Mouse (Mus musculus) C2C12 (cell line): Measurements from ENCODE around the gene Sec24b.

Source experiments
- CEBPB ChIP-seq: IDR thresholded peaks from one replicate; pipeline ENCODE4 v1.6.1; 2011; ENCODE audit warnings: low read depth, mild to moderate bottlenecking, control low read depth, moderate library complexity
- CTCF ChIP-seq: IDR thresholded peaks from one replicate; pipeline ENCODE4 v1.5.1; 2011; ENCODE audit not compliant: control insufficient read depth, insufficient read depth, insufficient read length
- FOSL1 ChIP-seq: IDR thresholded peaks from one replicate; pipeline ENCODE4 v1.8.0; 2011; ENCODE audit warnings: mild to moderate bottlenecking, low read length; ENCODE audit not compliant: poor library complexity, insufficient read depth, severe bottlenecking
- MAX ChIP-seq: IDR thresholded peaks from one replicate; pipeline ENCODE4 v1.6.1; 2011; ENCODE audit warnings: mild to moderate bottlenecking, control low read depth
- MYOD1 ChIP-seq: IDR thresholded peaks from one replicate; pipeline ENCODE4 v1.6.1; 2011; ENCODE audit warnings: low read depth; ENCODE audit not compliant: control insufficient read depth, insufficient read length
- MYOG ChIP-seq: IDR thresholded peaks from one replicate; pipeline ENCODE4 v1.6.1; 2011; ENCODE audit not compliant: control insufficient read depth, insufficient read length; ENCODE audit errors: extremely low read depth
- USF1 ChIP-seq: IDR thresholded peaks from one replicate; pipeline ENCODE4 v1.6.1; 2011; ENCODE audit warnings: low read depth, mild to moderate bottlenecking, control low read depth, moderate library complexity

GRCm38 (mm10) chr3:129953296-129953695 is 108.1 kb downstream of the Sec24b start:
- TF ChIP-seq CTCF (no peak), MYOG (no peak), USF1 (no peak), MAX (no peak), MYOD1 (no peak), CEBPB (no peak), FOSL1 (no peak)
